Mouse (Mus musculus) kidney, embryonic 16.5 days (tissue): ENCODE results near the gene Cdkn1b. TPM values are rescaled to one million over a fixed set of nuclear protein-coding genes. Genes with fewer than 3 reads are reported as not detected.

Source experiments
- ATAC-seq: fragments of 200-750 bp; cut with Nextera tagmentation; 2 replicates; pipeline ENCODE4 v1.8.0; 2017; ENCODE audit warnings: moderate TSS enrichment; ENCODE audit not compliant: low FRiP score, low TSS enrichment
- H3K27ac ChIP-seq: fragments of 300-500 bp; sonication (generic); 2 replicates; pipeline ENCODE4 v1.5.1; 2014; ENCODE audit warnings: low read length
- H3K27me3 ChIP-seq: fragments of 300-500 bp; sonication (generic); 2 replicates; pipeline ENCODE4 v1.6.1; 2014; ENCODE audit warnings: low read length, control low read depth, mixed read lengths; ENCODE audit not compliant: insufficient read depth
- H3K36me3 ChIP-seq: fragments of 300-500 bp; sonication (generic); 2 replicates; pipeline ENCODE4 v1.6.1; 2014; ENCODE audit warnings: low read length, control low read depth, mixed read lengths; ENCODE audit not compliant: insufficient read depth
- H3K4me1 ChIP-seq: fragments of 300-500 bp; sonication (generic); 2 replicates; pipeline ENCODE4 v1.6.1; 2014; ENCODE audit warnings: low read length, control low read depth, mixed read lengths; ENCODE audit not compliant: insufficient read depth
- H3K4me2 ChIP-seq: fragments of 300-500 bp; sonication (generic); replicated peaks from 2 replicates; pipeline ENCODE4 v1.6.1; 2014; ENCODE audit warnings: low read depth, low read length
- H3K4me3 ChIP-seq: fragments of 300-500 bp; sonication (generic); 2 replicates; pipeline ENCODE4 v1.5.1; 2014; ENCODE audit warnings: mild to moderate bottlenecking, low read length
- H3K9ac ChIP-seq: fragments of 300-500 bp; sonication (generic); replicated peaks from 2 replicates; pipeline ENCODE4 v1.6.1; 2014; ENCODE audit warnings: low read length
- H3K9me3 ChIP-seq: fragments of 300-500 bp; sonication (generic); 2 replicates; pipeline ENCODE4 v1.6.1; 2016; ENCODE audit warnings: low read length, control low read depth
- WGBS: fragments of 180-500 bp; shearing (Covaris S2); extraction: QIAGEN DNeasy Blood & Tissue Kit; methylation state at CpG from one replicate; pipeline ENCODE4 v1.1.7; 2014; 5-methylcytosine and 5-hydroxymethylcytosine counted together
- polyA plus RNA-seq: library from polyadenylated mRNA; unstranded; fragments of >200 nt; fragmentation: Nextera tagmentation; extraction: Ambion mirVana; gene quantifications from 2 replicates; pipeline ENCODE4 v1.2.1, GENCODE M21; 2015

The Cdkn1b gene
- polyA plus RNA-seq, 1 experiment from 2014 or later = 13.4 TPM

- Histone ChIP-seq H3K9me3 (no peaks in the 10 kb centered on the region), H3K36me3 (no peaks in the 10 kb centered on the region), H3K27me3 (no peaks in the 10 kb centered on the region), H3K4me2 (peak within 1 kb of the TSS; percentile 81), H3K4me3 (peak within 1 kb of the TSS; percentile 65), H3K9ac (peak within 1 kb of the TSS; percentile 96), H3K27ac (peak within 1 kb of the TSS; percentile 100), H3K4me1 (peaks cover 10% of the 10 kb centered on the region)
- peak; percentile 93 for ATAC-seq
- under 1% methylated on average over 51 of the region's 51 CpGs for WGBS
These were observed 21.9 kb upstream of the Cdkn1b start, which contains the start of gene Gpr19 for GRCm38 (mm10) chr6:134898095-134898965. TSS of gene Gpr19 (minus strand) at chr6:134898578.

GRCm38 (mm10) chr6:134903368-134903767, 16.8 kb upstream of the Cdkn1b start:
- peaks cover 3% of the 10 kb centered on the region for H3K4me1 ChIP-seq
- H3K4me2 ChIP-seq = no peak overlapping the region
- no peaks in the 10 kb centered on the region for H3K36me3 ChIP-seq
- no peaks in the 10 kb centered on the region for H3K27me3 ChIP-seq
- WGBS = 73% methylated on average over 4 of the region's 4 CpGs
- no peak overlapping the region for H3K4me3 ChIP-seq
- no peak overlapping the region for H3K27ac ChIP-seq
- ATAC-seq = no peak
- no peak overlapping the region for H3K9ac ChIP-seq
- no peaks in the 10 kb centered on the region for H3K9me3 ChIP-seq

- H3K4me2 ChIP-seq = no peak overlapping the region
- no peaks in the 10 kb centered on the region for H3K36me3 ChIP-seq
- no peak overlapping the region for H3K4me3 ChIP-seq
- ATAC-seq = no peak
- H3K9me3 ChIP-seq = no peaks in the 10 kb centered on the region
- 90% methylated on average over 10 of the region's 10 CpGs for WGBS
- no peak overlapping the region for H3K9ac ChIP-seq
- peaks cover 2% of the 10 kb centered on the region for H3K4me1 ChIP-seq
- no peak overlapping the region for H3K27ac ChIP-seq
- H3K27me3 ChIP-seq = no peaks in the 10 kb centered on the region
These were observed 16.0 kb upstream of the Cdkn1b start for GRCm38 (mm10) chr6:134903891-134904884.

GRCm38 (mm10) chr6:134905811-134906210, 14.4 kb upstream of the Cdkn1b start:
- no peaks in the 10 kb centered on the region for H3K4me1 ChIP-seq
- WGBS = 76% methylated on average over 1 of the region's 1 CpGs
- no peaks in the 10 kb centered on the region for H3K9me3 ChIP-seq
- no peaks in the 10 kb centered on the region for H3K27me3 ChIP-seq
- no peaks in the 10 kb centered on the region for H3K36me3 ChIP-seq
- no peak overlapping the region for H3K4me3 ChIP-seq
- no peak overlapping the region for H3K4me2 ChIP-seq
- ATAC-seq = no peak
- no peak overlapping the region for H3K27ac ChIP-seq
- H3K9ac ChIP-seq = no peak overlapping the region

- Histone ChIP-seq H3K27me3 (no peaks in the 10 kb centered on the region), H3K9me3 (no peaks in the 10 kb centered on the region), H3K4me1 (peaks cover 10% of the 10 kb centered on the region), H3K9ac (no peak overlapping the region), H3K4me2 (no peak overlapping the region), H3K27ac (no peak overlapping the region), H3K4me3 (no peak overlapping the region), H3K36me3 (no peaks in the 10 kb centered on the region)
- 91% methylated on average over 5 of the region's 5 CpGs for WGBS
- no peak for ATAC-seq
These were observed 5.7 kb upstream of the Cdkn1b start for GRCm38 (mm10) chr6:134914523-134914922.

GRCm38 (mm10) chr6:134916641-134917040, 3.6 kb upstream of the Cdkn1b start:
- H3K4me2 ChIP-seq = peak overlapping the region; percentile 95

GRCm38 (mm10) chr6:134917087-134917486, 3.1 kb upstream of the Cdkn1b start:
- Histone ChIP-seq H3K9ac (peak overlapping the region; percentile 77), H3K4me1 (peaks cover 13% of the 10 kb centered on the region), H3K27ac (peak overlapping the region; percentile 82), H3K27me3 (no peaks in the 10 kb centered on the region), H3K4me3 (peak overlapping the region; percentile 49), H3K9me3 (no peaks in the 10 kb centered on the region), H3K4me2 (peak overlapping the region; percentile 95), H3K36me3 (no peaks in the 10 kb centered on the region)
- 0 out of 2 replicates have a peak, but pooled peaks have one; percentile 27 for ATAC-seq
- 1% methylated on average over 11 of the region's 11 CpGs for WGBS

More at GRCm38 (mm10) chr6:134916641-134917040, 3.6 kb upstream of the Cdkn1b start:
- Histone ChIP-seq H3K4me1 (peaks cover 10% of the 10 kb centered on the region), H3K4me3 (peak overlapping the region; percentile 49), H3K9ac (peak overlapping the region; percentile 77), H3K9me3 (no peaks in the 10 kb centered on the region), H3K27me3 (no peaks in the 10 kb centered on the region), H3K27ac (peak overlapping the region; percentile 82), H3K36me3 (no peaks in the 10 kb centered on the region)
- no peak for ATAC-seq
- WGBS = under 1% methylated on average over 11 of the region's 11 CpGs

GRCm38 (mm10) chr6:134918769-134919168, 1.4 kb upstream of the Cdkn1b start:
- Histone ChIP-seq H3K4me3 (no peak overlapping the region), H3K9ac (peak overlapping the region; percentile 98; the same call in 1 of the 2 replicates), H3K4me1 (peaks cover 26% of the 10 kb centered on the region), H3K9me3 (no peaks in the 10 kb centered on the region), H3K4me2 (no peak overlapping the region), H3K27ac (no peak overlapping the region), H3K27me3 (no peaks in the 10 kb centered on the region), H3K36me3 (no peaks in the 10 kb centered on the region)
- no peak for ATAC-seq
- 92% methylated on average over 10 of the region's 10 CpGs for WGBS

GRCm38 (mm10) chr6:134919511-134920189, 551 bp upstream of the Cdkn1b start:
- WGBS = 5% methylated on average over 37 of the region's 37 CpGs
- no peaks in the 10 kb centered on the region for H3K36me3 ChIP-seq

More at GRCm38 (mm10) chr6:134919511-134920189, 551 bp upstream of the Cdkn1b start:
- Histone ChIP-seq H3K4me3 (peak overlapping the region; percentile 97), H3K27ac (peak overlapping the region; percentile 98), H3K9me3 (no peaks in the 10 kb centered on the region), H3K9ac (peak overlapping the region; percentile 98), H3K27me3 (no peaks in the 10 kb centered on the region), H3K4me1 (peaks cover 31% of the 10 kb centered on the region), H3K4me2 (peak overlapping the region; percentile 97)
- ATAC-seq = peak; percentile 20
